Mouse (Mus musculus): ENCODE results near the gene Mpp2. TPM values are rescaled to one million over a fixed set of nuclear protein-coding genes. Genes with fewer than 3 reads are reported as not detected.

Gene Mpp2
- polyA plus RNA-seq, 1 experiment from 2014 or later = 10.3 TPM

DNA sequence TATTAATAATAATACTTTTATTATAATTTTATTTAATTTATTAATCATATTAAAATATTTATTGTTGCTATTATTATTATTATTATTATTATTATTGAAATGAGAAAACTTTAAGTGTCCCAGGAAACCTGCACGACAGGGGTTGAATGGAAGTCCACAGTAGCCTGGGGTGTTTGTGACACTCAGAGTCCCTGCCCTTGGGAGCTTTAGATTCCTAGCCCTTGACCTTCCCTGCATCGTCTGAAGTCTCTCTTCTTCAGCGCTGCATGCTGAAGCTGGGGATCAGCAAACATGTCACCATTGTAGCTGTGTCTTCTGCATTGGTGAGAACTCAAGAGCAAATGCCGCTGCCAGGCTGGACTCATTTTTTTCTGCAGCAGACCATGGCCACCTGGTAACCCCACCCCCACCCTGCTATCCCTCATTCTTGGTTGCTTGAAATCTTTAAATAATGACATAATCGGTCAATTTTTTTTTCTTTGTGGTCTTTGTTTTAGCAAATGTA, 52.8 kb downstream of the Mpp2 start:
- WGBS = 81% methylated on average over 5 of the region's 5 CpGs
- H3K27me3 ChIP-seq (ENCODE audit: control insufficient read depth, insufficient read depth, low read length) = no peaks in the 10 kb centered on the region; the same call in 1 of the 2 replicates
- no peak for ATAC-seq (ENCODE audit: low FRiP score, low TSS enrichment)

GRCm38 (mm10) chr11:102034887-102035286, 53.4 kb downstream of the Mpp2 start:
- Histone ChIP-seq H3K4me2 (replicated peaks; ENCODE audit: low read depth, low read length) (no peak overlapping the region), H3K27ac (ENCODE audit: low read depth, low read length) (no peak overlapping the region), H3K9ac (ENCODE audit: low read depth, low read length) (no peak overlapping the region), H3K4me1 (ENCODE audit: control insufficient read depth, insufficient read depth, low read length) (peaks cover 5% of the 10 kb centered on the region; the same call in 1 of the 2 replicates), H3K36me3 (ENCODE audit: control insufficient read depth, insufficient read depth, low read length) (no peaks in the 10 kb centered on the region), H3K4me3 (ENCODE audit: low read length) (no peak overlapping the region), H3K9me3 (ENCODE audit: control insufficient read depth, low read length) (no peaks in the 10 kb centered on the region), H3K27me3 (ENCODE audit: control insufficient read depth, insufficient read depth, low read length) (no peaks in the 10 kb centered on the region; the same call in 1 of the 2 replicates)
- ATAC-seq (ENCODE audit: low FRiP score, low TSS enrichment) = no peak
- WGBS = 78% methylated on average over 8 of the region's 8 CpGs

More for the DNA sequence above, 52.8 kb downstream of the Mpp2 start:
- Histone ChIP-seq H3K9me3 (ENCODE audit: control insufficient read depth, low read length) (no peaks in the 10 kb centered on the region), H3K4me2 (replicated peaks; ENCODE audit: low read depth, low read length) (no peak overlapping the region), H3K36me3 (ENCODE audit: control insufficient read depth, insufficient read depth, low read length) (no peaks in the 10 kb centered on the region), H3K4me3 (ENCODE audit: low read length) (no peak overlapping the region), H3K27ac (ENCODE audit: low read depth, low read length) (no peak overlapping the region), H3K4me1 (ENCODE audit: control insufficient read depth, insufficient read depth, low read length) (peaks cover 5% of the 10 kb centered on the region; the same call in 1 of the 2 replicates), H3K9ac (ENCODE audit: low read depth, low read length) (no peak overlapping the region)

DNA sequence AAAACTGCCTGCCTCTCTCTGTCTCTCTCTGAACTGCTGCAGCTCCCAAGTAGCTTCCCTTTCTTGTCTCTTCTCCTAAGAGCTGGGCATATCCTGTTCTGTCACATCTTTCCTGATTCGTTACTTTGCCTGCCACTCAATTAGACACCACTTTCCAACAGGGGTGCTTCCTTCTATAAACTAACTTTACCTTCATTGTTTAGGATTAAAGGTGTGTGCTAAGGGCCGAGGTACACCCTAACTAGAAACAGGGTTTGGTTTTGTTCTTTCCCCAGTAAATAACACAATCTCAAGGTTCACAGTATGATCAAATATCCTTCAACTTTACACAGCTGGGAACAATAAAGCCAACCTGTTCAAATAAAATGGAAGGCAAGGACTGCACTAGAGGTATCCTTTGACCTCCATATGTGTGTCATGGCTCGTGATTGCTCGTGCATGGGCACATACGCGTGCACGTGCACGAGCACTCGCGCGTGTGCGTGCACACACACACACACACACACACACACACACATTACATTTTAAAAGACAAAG, 55.2 kb downstream of the Mpp2 start:
- H3K36me3 ChIP-seq (ENCODE audit: control insufficient read depth, insufficient read depth, low read length) = no peaks in the 10 kb centered on the region
- no peak overlapping the region for H3K27ac ChIP-seq (ENCODE audit: low read depth, low read length)
- H3K9ac ChIP-seq (ENCODE audit: low read depth, low read length) = no peak overlapping the region
- H3K9me3 ChIP-seq (ENCODE audit: control insufficient read depth, low read length) = no peaks in the 10 kb centered on the region
- ATAC-seq (ENCODE audit: low FRiP score, low TSS enrichment) = no peak
- no peaks in the 10 kb centered on the region for H3K4me1 ChIP-seq (ENCODE audit: control insufficient read depth, insufficient read depth, low read length)
- no peak overlapping the region for H3K4me3 ChIP-seq (ENCODE audit: low read length)
- WGBS = 89% methylated on average over 12 of the region's 12 CpGs
- H3K27me3 ChIP-seq (ENCODE audit: control insufficient read depth, insufficient read depth, low read length) = peaks cover 3% of the 10 kb centered on the region
- H3K4me2 ChIP-seq (replicated peaks; ENCODE audit: low read depth, low read length) = no peak overlapping the region

GRCm38 (mm10) chr11:102031149-102031548, 57.2 kb downstream of the Mpp2 start:
- no peaks in the 10 kb centered on the region for H3K36me3 ChIP-seq (ENCODE audit: control insufficient read depth, insufficient read depth, low read length)
- H3K27ac ChIP-seq (ENCODE audit: low read depth, low read length) = no peak overlapping the region
- H3K9ac ChIP-seq (ENCODE audit: low read depth, low read length) = no peak overlapping the region
- peaks cover 6% of the 10 kb centered on the region for H3K4me1 ChIP-seq (ENCODE audit: control insufficient read depth, insufficient read depth, low read length)
- no peak for ATAC-seq (ENCODE audit: low FRiP score, low TSS enrichment)
- no peak overlapping the region for H3K4me2 ChIP-seq (replicated peaks; ENCODE audit: low read depth, low read length)
- WGBS = 87% methylated on average over 7 of the region's 7 CpGs
- H3K4me3 ChIP-seq (ENCODE audit: low read length) = no peak overlapping the region
- peaks cover 3% of the 10 kb centered on the region; the same call in 1 of the 2 replicates for H3K27me3 ChIP-seq (ENCODE audit: control insufficient read depth, insufficient read depth, low read length)
- no peaks in the 10 kb centered on the region for H3K9me3 ChIP-seq (ENCODE audit: control insufficient read depth, low read length)

DNA sequence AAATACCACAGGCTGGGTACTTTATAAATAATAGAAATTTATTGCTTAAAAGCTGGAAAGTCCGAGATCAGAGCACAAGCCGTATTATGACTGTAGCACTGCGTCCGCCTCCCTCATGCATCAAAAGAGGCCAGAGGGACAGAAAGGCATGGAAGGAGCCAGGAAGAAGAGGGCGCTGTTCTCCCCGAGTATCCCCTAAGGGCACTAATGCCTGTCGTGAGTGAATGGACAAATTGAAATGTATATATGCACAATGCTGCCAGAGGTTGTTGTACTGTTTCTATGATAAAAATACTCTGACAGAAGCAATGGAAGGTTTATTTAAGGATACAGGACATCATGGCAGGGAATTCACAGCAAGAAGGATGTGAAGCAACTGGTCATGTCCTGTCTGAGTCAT, 58.3 kb downstream of the Mpp2 start:
- H3K9ac ChIP-seq (ENCODE audit: low read depth, low read length) = no peak overlapping the region
- H3K9me3 ChIP-seq (ENCODE audit: control insufficient read depth, low read length) = no peaks in the 10 kb centered on the region
- H3K27me3 ChIP-seq (ENCODE audit: control insufficient read depth, insufficient read depth, low read length) = peaks cover 5% of the 10 kb centered on the region; the same call in 1 of the 2 replicates
- no peak overlapping the region for H3K4me2 ChIP-seq (replicated peaks; ENCODE audit: low read depth, low read length)
- 36% methylated on average over 7 of the region's 7 CpGs for WGBS
- no peak for ATAC-seq (ENCODE audit: low FRiP score, low TSS enrichment)
- no peak overlapping the region for H3K27ac ChIP-seq (ENCODE audit: low read depth, low read length)
- no peaks in the 10 kb centered on the region for H3K36me3 ChIP-seq (ENCODE audit: control insufficient read depth, insufficient read depth, low read length)
- H3K4me3 ChIP-seq (ENCODE audit: low read length) = no peak overlapping the region
- peaks cover 16% of the 10 kb centered on the region for H3K4me1 ChIP-seq (ENCODE audit: control insufficient read depth, insufficient read depth, low read length)

DNA sequence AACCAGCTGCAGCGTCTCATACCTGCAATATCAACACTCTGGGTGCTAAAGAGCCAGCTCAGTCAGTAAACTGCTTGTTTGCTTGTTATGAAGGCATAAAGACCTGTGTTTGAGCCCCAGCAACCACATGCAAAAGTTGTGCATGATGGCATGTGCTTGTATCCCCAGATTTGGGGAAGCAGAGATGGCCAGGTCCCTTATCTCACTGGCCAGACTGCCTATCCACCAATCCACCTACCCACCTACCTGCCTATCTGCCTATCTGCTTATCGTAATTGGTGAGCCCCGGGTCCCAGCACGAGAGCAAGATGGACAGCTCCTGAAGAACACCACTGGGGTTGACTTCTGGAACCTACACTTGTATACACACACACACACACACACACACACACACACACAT, 59.0 kb downstream of the Mpp2 start:
- no peak for ATAC-seq (ENCODE audit: low FRiP score, low TSS enrichment)

GRCm38 (mm10) chr11:102028087-102028816, 60.1 kb downstream of the Mpp2 start, which contains the start of gene Mpp3:
Gene Mpp3 (minus strand): TSS chr11:102028461.
- Histone ChIP-seq H3K4me1 (ENCODE audit: control insufficient read depth, insufficient read depth, low read length) (peaks cover 16% of the 10 kb centered on the region), H3K9me3 (ENCODE audit: control insufficient read depth, low read length) (no peaks in the 10 kb centered on the region), H3K4me2 (replicated peaks; ENCODE audit: low read depth, low read length) (peak within 1 kb of the TSS; percentile 80), H3K27me3 (ENCODE audit: control insufficient read depth, insufficient read depth, low read length) (peaks cover 7% of the 10 kb centered on the region; the same call in 1 of the 2 replicates), H3K27ac (ENCODE audit: low read depth, low read length) (peak within 1 kb of the TSS; percentile 71), H3K36me3 (ENCODE audit: control insufficient read depth, insufficient read depth, low read length) (peaks cover under 1% of the 10 kb centered on the region; the same call in 1 of the 2 replicates), H3K4me3 (ENCODE audit: low read length) (peak within 1 kb of the TSS; percentile 46), H3K9ac (ENCODE audit: low read depth, low read length) (no peak within 1 kb of the TSS)
- 67% methylated on average over 6 of the region's 6 CpGs for WGBS
- ATAC-seq (ENCODE audit: low FRiP score, low TSS enrichment) = no peak

More for the DNA sequence above, 59.0 kb downstream of the Mpp2 start:
- Histone ChIP-seq H3K4me3 (ENCODE audit: low read length) (no peak overlapping the region), H3K27ac (ENCODE audit: low read depth, low read length) (no peak overlapping the region), H3K9me3 (ENCODE audit: control insufficient read depth, low read length) (no peaks in the 10 kb centered on the region), H3K4me1 (ENCODE audit: control insufficient read depth, insufficient read depth, low read length) (peaks cover 16% of the 10 kb centered on the region), H3K36me3 (ENCODE audit: control insufficient read depth, insufficient read depth, low read length) (no peaks in the 10 kb centered on the region), H3K9ac (ENCODE audit: low read depth, low read length) (no peak overlapping the region), H3K27me3 (ENCODE audit: control insufficient read depth, insufficient read depth, low read length) (peaks cover 7% of the 10 kb centered on the region; the same call in 1 of the 2 replicates), H3K4me2 (replicated peaks; ENCODE audit: low read depth, low read length) (no peak overlapping the region)
- WGBS = 82% methylated on average over 4 of the region's 4 CpGs

- Histone ChIP-seq H3K4me2 (replicated peaks; ENCODE audit: low read depth, low read length) (peak overlapping the region; percentile 80), H3K36me3 (ENCODE audit: control insufficient read depth, insufficient read depth, low read length) (peaks cover 3% of the 10 kb centered on the region; the same call in 1 of the 2 replicates), H3K9me3 (ENCODE audit: control insufficient read depth, low read length) (no peaks in the 10 kb centered on the region), H3K4me3 (ENCODE audit: low read length) (peak overlapping the region; percentile 46), H3K27ac (ENCODE audit: low read depth, low read length) (peak overlapping the region; percentile 71), H3K4me1 (ENCODE audit: control insufficient read depth, insufficient read depth, low read length) (peaks cover 16% of the 10 kb centered on the region), H3K27me3 (ENCODE audit: control insufficient read depth, insufficient read depth, low read length) (peaks cover 7% of the 10 kb centered on the region; the same call in 1 of the 2 replicates), H3K9ac (ENCODE audit: low read depth, low read length) (no peak overlapping the region)
- 6% methylated on average over 12 of the region's 12 CpGs for WGBS
- ATAC-seq (ENCODE audit: low FRiP score, low TSS enrichment) = 0 out of 2 replicates have a peak, but pooled peaks have one; percentile 20
These were observed 60.8 kb downstream of the Mpp2 start for GRCm38 (mm10) chr11:102027361-102028017.
